Mouse (Mus musculus) embryonic facial prominence, embryonic 11.5 days (tissue): ENCODE results near the gene Prl7b1. TPM values are rescaled to one million over a fixed set of nuclear protein-coding genes. Genes with fewer than 3 reads are reported as not detected.

Experiments used
- ATAC-seq: fragments of 200-750 bp; cut with Nextera tagmentation; replicated peaks from 2 replicates; pipeline ENCODE4 v1.8.0; 2017; ENCODE audit warnings: low read depth; ENCODE audit not compliant: insufficient number of reproducible peaks, low FRiP score, low TSS enrichment
- DNase-seq: peaks from one replicate; pipeline ENCODE4 v3.0.0-alpha.2; 2015; ENCODE audit warnings: low spot score
- H3K27ac ChIP-seq: fragments of 300-500 bp; sonication (generic); replicated peaks from 2 replicates; pipeline ENCODE4 v1.5.1; 2014; ENCODE audit warnings: mild to moderate bottlenecking, low read depth, low read length, control low read depth
- H3K27me3 ChIP-seq: fragments of 300-500 bp; sonication (generic); 2 replicates; pipeline ENCODE4 v1.6.1; 2014; ENCODE audit warnings: mild to moderate bottlenecking, low read length, moderate library complexity, mixed read lengths; ENCODE audit not compliant: control insufficient read depth, insufficient read depth
- H3K36me3 ChIP-seq: fragments of 300-500 bp; sonication (generic); replicated peaks from 2 replicates; pipeline ENCODE4 v1.6.1; 2014; ENCODE audit warnings: low read depth, mild to moderate bottlenecking, low read length, moderate library complexity, mixed read lengths; ENCODE audit not compliant: control insufficient read depth, insufficient read depth
- H3K4me1 ChIP-seq: fragments of 300-500 bp; sonication (generic); 2 replicates; pipeline ENCODE4 v1.6.1; 2014; ENCODE audit warnings: low read length, mixed read lengths; ENCODE audit not compliant: control insufficient read depth, insufficient read depth
- H3K4me2 ChIP-seq: fragments of 300-500 bp; sonication (generic); 2 replicates; pipeline ENCODE4 v1.6.1; 2014; ENCODE audit warnings: low read depth, mild to moderate bottlenecking, control low read depth, low read length, moderate library complexity
- H3K4me3 ChIP-seq: fragments of 300-500 bp; sonication (generic); 2 replicates; pipeline ENCODE4 v1.5.1; 2014; ENCODE audit warnings: low read depth, low read length, control low read depth
- H3K9ac ChIP-seq: fragments of 300-500 bp; sonication (generic); replicated peaks from 2 replicates; pipeline ENCODE4 v1.6.1; 2014; ENCODE audit warnings: mild to moderate bottlenecking, control low read depth, low read length
- H3K9me3 ChIP-seq: fragments of 300-500 bp; sonication (generic); replicated peaks from 2 replicates; pipeline ENCODE4 v1.6.1; 2016; ENCODE audit warnings: mild to moderate bottlenecking, low read length, inconsistent platforms, mixed read lengths; ENCODE audit not compliant: control insufficient read depth
- WGBS: fragments of 180-500 bp; shearing (Covaris S2); extraction: QIAGEN DNeasy Blood & Tissue Kit; methylation state at CpG from one replicate; pipeline ENCODE4 v1.1.7; 2014; 5-methylcytosine and 5-hydroxymethylcytosine counted together
- polyA plus RNA-seq: library from polyadenylated mRNA; unstranded; fragments of >200 nt; fragmentation: Nextera tagmentation; extraction: Ambion mirVana; gene quantifications from 2 replicates; pipeline ENCODE4 v1.2.1, GENCODE M21; 2014

The Prl7b1 gene
- polyA plus RNA-seq = not detected in 2 replicates

GRCm38 (mm10) chr13:27610482-27610881 lies at the start of gene Prl7b1:
Gene Prl7b1, minus strand, starts transcription at chr13:27610582.
- Histone ChIP-seq H3K4me2 (no peak within 1 kb of the TSS), H3K4me3 (no peak within 1 kb of the TSS), H3K27ac (no peak within 1 kb of the TSS), H3K4me1 (no peaks in the 10 kb centered on the region), H3K9ac (no peak within 1 kb of the TSS), H3K9me3 (no peaks in the 10 kb centered on the region), H3K27me3 (no peaks in the 10 kb centered on the region), H3K36me3 (no peaks in the 10 kb centered on the region)
- WGBS = 81% methylated on average over 4 of the region's 4 CpGs
- no peak for DNase-seq
- ATAC-seq = no peak

- no peaks in the 10 kb centered on the region for H3K36me3 ChIP-seq
- H3K4me1 ChIP-seq = no peaks in the 10 kb centered on the region
- H3K27me3 ChIP-seq = no peaks in the 10 kb centered on the region
- ATAC-seq (no peak), DNase-seq (no peak)
- no peaks in the 10 kb centered on the region for H3K9me3 ChIP-seq
- no peak within 1 kb of the TSS for H3K4me2 ChIP-seq
- no peak within 1 kb of the TSS for H3K9ac ChIP-seq
- H3K27ac ChIP-seq = no peak within 1 kb of the TSS
- H3K4me3 ChIP-seq = no peak within 1 kb of the TSS
- 96% methylated on average over 3 of the region's 3 CpGs for WGBS
Measured at GRCm38 (mm10) chr13:27642393-27642792, 32.0 kb upstream of the Prl7b1 start, which contains the start of gene Prl7a1. Gene Prl7a1, minus strand, starts transcription at chr13:27642493.

- no peaks in the 10 kb centered on the region for H3K4me1 ChIP-seq
- no peaks in the 10 kb centered on the region for H3K36me3 ChIP-seq
- H3K4me2 ChIP-seq = no peak within 1 kb of the TSS
- no peaks in the 10 kb centered on the region for H3K27me3 ChIP-seq
- WGBS = 80% methylated on average over 2 of the region's 2 CpGs
- H3K27ac ChIP-seq = no peak within 1 kb of the TSS
- H3K9ac ChIP-seq = no peak within 1 kb of the TSS
- no peaks in the 10 kb centered on the region for H3K9me3 ChIP-seq
- no peak for ATAC-seq
- no peak for DNase-seq
- no peak within 1 kb of the TSS for H3K4me3 ChIP-seq
Measured at GRCm38 (mm10) chr13:27582071-27582470, 28.3 kb downstream of the Prl7b1 start, which contains the start of gene Prl8a1. Gene Prl8a1, minus strand, starts transcription at chr13:27582171.

GRCm38 (mm10) chr13:27564506-27564905 lies 45.9 kb downstream of the Prl7b1 start, which contains the start of gene Prl8a9:
Gene Prl8a9, minus strand, starts transcription at chr13:27564606.
- no peaks in the 10 kb centered on the region for H3K27me3 ChIP-seq
- no peaks in the 10 kb centered on the region for H3K9me3 ChIP-seq
- no peak for DNase-seq
- H3K27ac ChIP-seq = no peak within 1 kb of the TSS
- H3K9ac ChIP-seq = no peak within 1 kb of the TSS
- no peak within 1 kb of the TSS for H3K4me2 ChIP-seq
- ATAC-seq = no peak
- no peak within 1 kb of the TSS for H3K4me3 ChIP-seq
- H3K4me1 ChIP-seq = no peaks in the 10 kb centered on the region
- no peaks in the 10 kb centered on the region for H3K36me3 ChIP-seq
- WGBS = 85% methylated on average over 2 of the region's 2 CpGs

GRCm38 (mm10) chr13:27553336-27553735 lies 57.0 kb downstream of the Prl7b1 start:
- no peak overlapping the region for H3K9ac ChIP-seq

More at GRCm38 (mm10) chr13:27553336-27553735, 57.0 kb downstream of the Prl7b1 start:
- H3K4me3 ChIP-seq = no peak overlapping the region
- H3K4me2 ChIP-seq = no peak overlapping the region
- ATAC-seq (no peak), DNase-seq (no peak)
- H3K27ac ChIP-seq = no peak overlapping the region
- no peaks in the 10 kb centered on the region for H3K9me3 ChIP-seq
- H3K4me1 ChIP-seq = no peaks in the 10 kb centered on the region
- no peaks in the 10 kb centered on the region for H3K36me3 ChIP-seq
- no peaks in the 10 kb centered on the region for H3K27me3 ChIP-seq

Other genes starting within 250 kb of the Prl7b1 start
- gene Prl2b1, start 219.7 kb downstream of the Prl7b1 start, polyA plus RNA-seq = not detected in 2 replicates
- gene Prl8a6, start 171.9 kb downstream of the Prl7b1 start, polyA plus RNA-seq = not detected in 2 replicates
- gene Prl8a8, start 97.4 kb downstream of the Prl7b1 start, polyA plus RNA-seq = not detected in 2 replicates
- gene Prl8a9, start 46.0 kb downstream of the Prl7b1 start, polyA plus RNA-seq = not detected in 2 replicates
- gene Prl8a1, start 28.4 kb downstream of the Prl7b1 start, polyA plus RNA-seq = not detected in 2 replicates
- gene Prl7a1, start 31.9 kb upstream of the Prl7b1 start, polyA plus RNA-seq = not detected in 2 replicates
- not detected in 2 replicates for gene Prl7a2, start 57.5 kb upstream of the Prl7b1 start, polyA plus RNA-seq
- gene Prl7d1, start 106.2 kb upstream of the Prl7b1 start, polyA plus RNA-seq = not detected in 2 replicates
- not detected in 2 replicates for gene Prl7c1, start 170.2 kb upstream of the Prl7b1 start, polyA plus RNA-seq
- not detected in 2 replicates for gene Prl2a1, start 191.1 kb upstream of the Prl7b1 start, polyA plus RNA-seq
- gene Prl2c1, start 238.8 kb upstream of the Prl7b1 start, polyA plus RNA-seq = not detected in 2 replicates